Comparison of ENCODE assay signal across 10 mouse cellular contexts in genomic region chr4:88727324-88727723, GRCm38 (mm10). TPM values are rescaled to one million over a fixed set of nuclear protein-coding genes. Genes with fewer than 3 reads are reported as not detected.
DNase-seq lines count a peak whose midpoint lies in the region; ATAC-seq and TF ChIP-seq lines count a peak whose summit lies in the region.
"Had no signal": no experiment of that assay in that cellular context is flagged by ENCODE, and none has a peak within 500 bp of the region (broad histone marks: within the 10 kb centered on the region; RNA-seq: fewer than 3 reads in every experiment).

No protein-coding gene starts in this region.

- peak; percentile 89 for ATAC-seq in inflammation-experienced regulatory T-cells, adult 6 months

- WGBS in macrophage (ENCODE audit: missing documents): 0% methylated on average over 1 of the region's 1 CpGs

- intact Hi-C loops in left cerebral cortex, adult 2 months (cut with DNase I): loop anchor here (2.0 kb wide), 1 partner anchor 31 kb away; no protein-coding TSS in a partner anchor

- no peak overlapping the region for H3K4me3 ChIP-seq in left cerebral cortex, adult 2 months
- no peak overlapping the region for H3K4me3 ChIP-seq in macrophage (ENCODE audit: inconsistent target)
- H3K4me3 ChIP-seq: limb, embryonic 15.5 days had no signal

- no peak for DNase-seq in left cerebral cortex, adult 2 months (ENCODE audit: extremely low spot score in 1 of 2, low spot score in 2 of 2)
- no peak for DNase-seq in left cerebral cortex, adult 11 months (ENCODE audit: low spot score)
- peak; percentile 57 for DNase-seq in adrenal gland, postnatal 14 days
- no peak for DNase-seq in frontal cortex, postnatal 14 days (ENCODE audit: low spot score in 2 of 2)
- no peak for DNase-seq in frontal cortex, adult 2 months (ENCODE audit: extremely low spot score in 1 of 2, low spot score in 1 of 2)
- DNase-seq in spleen, postnatal 4 days (ENCODE audit: low spot score in 2 of 2): no peak

- TF ChIP-seq CTCF in left cerebral cortex, adult 2 months (IDR thresholded peaks at IDR 0.05): peak; percentile 56

- H3K27ac ChIP-seq in left cerebral cortex, adult 2 months: no peak overlapping the region
- H3K27ac ChIP-seq in macrophage: peak overlapping the region; percentile 54
- H3K27ac ChIP-seq: limb, embryonic 15.5 days had no signal

- H3K79me2 ChIP-seq in macrophage (ENCODE audit: inconsistent target): no peaks in the 10 kb centered on the region

- H3K36me3 ChIP-seq in macrophage (ENCODE audit: inconsistent target): no peaks in the 10 kb centered on the region
- H3K36me3 ChIP-seq: limb, embryonic 15.5 days had no signal

RNA-seq across cellular contexts. Expression of gene Klhl9, which starts 5.1 kb away (rescaled TPM):
- total RNA-seq in left cerebral cortex, adult 2 months (2021): 10 to 100 TPM; 96.7 to 97.8 TPM
- 72.3 and 74.9 TPM in 2 replicates for total RNA-seq in adrenal gland, postnatal 14 days (2021)
- polyA plus RNA-seq in inflammation-experienced regulatory T-cells, adult 6 months (2017; shearing (Covaris generic)): 10 to 100 TPM; 34.2 to 37.3 (median 35.5) TPM
- 10 to 100 TPM; 17.4 to 79.7 (median 28.8) TPM for total RNA-seq in macrophage (2018; cell fraction: chromatin; rRNA removed)
- total RNA-seq in macrophage (2018; cell fraction: cytosol; rRNA removed): 100 to 1,000 TPM in 10 of 26 experiments, 10 to 100 TPM in 16; 38.8 to 182 (median 67.3) TPM
- total RNA-seq in macrophage (2018; cell fraction: nucleus; rRNA removed): 100 to 1,000 TPM in 2 of 26 experiments, 10 to 100 TPM in 24; 35.5 to 134 (median 63.4) TPM
- polyA plus RNA-seq in macrophage (2018): 50.3 to 101 TPM (median 75.4 TPM) in 3 replicates
- 43.0 and 47.0 TPM in 2 replicates for polyA plus RNA-seq in frontal cortex, adult 2 months (2012; rRNA removed)

RNA-seq across cellular contexts. Expression of gene Gm26566, which starts 5.7 kb away (rescaled TPM):
- 1 to 10 TPM in 1 of 2 experiments, under 1 TPM in 1; 0.79 to 1.1 TPM for total RNA-seq in left cerebral cortex, adult 2 months (2021)
- total RNA-seq in adrenal gland, postnatal 14 days (2021): 0.49 and 0.89 TPM in 2 replicates
- not detected for polyA plus RNA-seq in inflammation-experienced regulatory T-cells, adult 6 months (2017; shearing (Covaris generic))
- total RNA-seq in macrophage (2018; cell fraction: chromatin; rRNA removed): 1 to 10 TPM in 2 of 26 experiments, under 1 TPM in 2, not detected in 22; 0.88 to 1.4 (median 1.1) TPM
- total RNA-seq in macrophage (2018; cell fraction: cytosol; rRNA removed): 1 to 10 TPM in 8 of 26 experiments, under 1 TPM in 16, not detected in 2; 0.17 to 1.7 (median 0.83) TPM
- 1 to 10 TPM in 2 of 26 experiments, under 1 TPM in 7, not detected in 17; 0.55 to 1.5 (median 0.75) TPM for total RNA-seq in macrophage (2018; cell fraction: nucleus; rRNA removed)
- polyA plus RNA-seq in macrophage (2018): 0.47 TPM in 1 of 3 replicates, not detected in the others
- polyA plus RNA-seq in frontal cortex, adult 2 months (2012; rRNA removed): 0.80 and 1.0 TPM in 2 replicates

RNA-seq across cellular contexts. Expression of gene Gm13271, which starts 27.3 kb away (rescaled TPM):
- not detected for total RNA-seq in left cerebral cortex, adult 2 months (2021)
- not detected in 2 replicates for total RNA-seq in adrenal gland, postnatal 14 days (2021)
- not detected for polyA plus RNA-seq in inflammation-experienced regulatory T-cells, adult 6 months (2017; shearing (Covaris generic))
- not detected for total RNA-seq in macrophage (2018; cell fraction: chromatin; rRNA removed)
- total RNA-seq in macrophage (2018; cell fraction: cytosol; rRNA removed): not detected
- not detected for total RNA-seq in macrophage (2018; cell fraction: nucleus; rRNA removed)
- not detected in 3 replicates for polyA plus RNA-seq in macrophage (2018)
- polyA plus RNA-seq in frontal cortex, adult 2 months (2012; rRNA removed): not detected in 2 replicates
- polyA plus RNA-seq: limb, embryonic 15.5 days; stomach, embryonic 14.5 days had no signal

RNA-seq across cellular contexts. Expression of gene Gm13283, which starts 32.6 kb away (rescaled TPM):
- total RNA-seq in left cerebral cortex, adult 2 months (2021): not detected
- not detected in 2 replicates for total RNA-seq in adrenal gland, postnatal 14 days (2021)
- polyA plus RNA-seq in inflammation-experienced regulatory T-cells, adult 6 months (2017; shearing (Covaris generic)): not detected
- total RNA-seq in macrophage (2018; cell fraction: chromatin; rRNA removed): under 1 TPM in 4 of 26 experiments, not detected in 22; 0.63 to 0.94 (median 0.80) TPM
- total RNA-seq in macrophage (2018; cell fraction: cytosol; rRNA removed): under 1 TPM in 5 of 26 experiments, not detected in 21; 0.10 to 0.26 (median 0.14) TPM
- under 1 TPM in 4 of 26 experiments, not detected in 22; 0.29 to 0.64 (median 0.53) TPM for total RNA-seq in macrophage (2018; cell fraction: nucleus; rRNA removed)
- not detected in 3 replicates for polyA plus RNA-seq in macrophage (2018)
- polyA plus RNA-seq in frontal cortex, adult 2 months (2012; rRNA removed): not detected in 2 replicates
- polyA plus RNA-seq: stomach, embryonic 14.5 days had no signal

RNA-seq across cellular contexts. Expression of gene Ifnab, which starts 36.2 kb away (rescaled TPM):
- total RNA-seq in left cerebral cortex, adult 2 months (2021): not detected
- total RNA-seq in adrenal gland, postnatal 14 days (2021): not detected in 2 replicates
- not detected for polyA plus RNA-seq in inflammation-experienced regulatory T-cells, adult 6 months (2017; shearing (Covaris generic))
- total RNA-seq in macrophage (2018; cell fraction: chromatin; rRNA removed): not detected
- total RNA-seq in macrophage (2018; cell fraction: cytosol; rRNA removed): not detected
- total RNA-seq in macrophage (2018; cell fraction: nucleus; rRNA removed): under 1 TPM in 1 of 26 experiments, not detected in 25; 0.89 TPM
- not detected in 3 replicates for polyA plus RNA-seq in macrophage (2018)
- polyA plus RNA-seq in frontal cortex, adult 2 months (2012; rRNA removed): not detected in 2 replicates
- polyA plus RNA-seq: limb, embryonic 15.5 days; stomach, embryonic 14.5 days had no signal
